Mouse (Mus musculus) embryonic facial prominence, embryonic 10.5 days (tissue): ENCODE measurements around the gene Emc6. TPM values are rescaled to one million over a fixed set of nuclear protein-coding genes. Genes with fewer than 3 reads are reported as not detected.

Experiments
- DNase-seq: peaks from one replicate; pipeline ENCODE4 v3.0.0-alpha.2; 2017; ENCODE audit warnings: low spot score
- H3K27ac ChIP-seq: fragments of 300-500 bp; sonication (generic); replicated peaks from 2 replicates; pipeline ENCODE4 v1.5.1; 2016; ENCODE audit warnings: mild to moderate bottlenecking
- H3K27me3 ChIP-seq: fragments of 300-500 bp; sonication (generic); replicated peaks from 2 replicates; pipeline ENCODE4 v1.6.1; 2016; ENCODE audit warnings: low read depth, mild to moderate bottlenecking; ENCODE audit not compliant: poor library complexity, severe bottlenecking
- H3K36me3 ChIP-seq: fragments of 300-500 bp; sonication (generic); replicated peaks from 2 replicates; pipeline ENCODE4 v1.6.1; 2016; ENCODE audit warnings: mild to moderate bottlenecking, moderate library complexity
- H3K4me1 ChIP-seq: fragments of 300-500 bp; sonication (generic); 2 replicates; pipeline ENCODE4 v1.6.1; 2016
- H3K4me3 ChIP-seq: fragments of 300-500 bp; sonication (generic); 2 replicates; pipeline ENCODE4 v1.5.1; 2016; ENCODE audit warnings: mild to moderate bottlenecking, moderate library complexity
- H3K9me3 ChIP-seq: fragments of 300-500 bp; sonication (generic); 2 replicates; pipeline ENCODE4 v1.6.1; 2016; ENCODE audit warnings: mild to moderate bottlenecking
- WGBS: fragments of 180-500 bp; shearing (Covaris S2); methylation state at CpG from one replicate; pipeline ENCODE4 v1.1.7; 2016; 5-methylcytosine and 5-hydroxymethylcytosine counted together
- polyA plus RNA-seq: library from polyadenylated mRNA; unstranded; fragments of >200 nt; fragmentation: Nextera tagmentation; extraction: Ambion mirVana; gene quantifications from 2 replicates; pipeline ENCODE4 v1.2.1, GENCODE M21; 2016

Gene Emc6
- polyA plus RNA-seq, 1 experiment from 2014 or later, result 123 TPM

GRCm38 (mm10) chr11:73169231-73169630, 7.6 kb downstream of the Emc6 start:
- Histone ChIP-seq H3K4me3 (no peak overlapping the region), H3K4me1 (no peaks in the 10 kb centered on the region), H3K9me3 (no peaks in the 10 kb centered on the region), H3K27ac (no peak overlapping the region), H3K27me3 (no peaks in the 10 kb centered on the region), H3K36me3 (peaks cover 46% of the 10 kb centered on the region)
- WGBS, result 49% methylated on average over 4 of the region's 4 CpGs
- DNase-seq, result peak; percentile 62

GRCm38 (mm10) chr11:73168576-73168975, 8.3 kb downstream of the Emc6 start:
- 79% methylated on average over 6 of the region's 6 CpGs for WGBS

GRCm38 (mm10) chr11:73168071-73168470, 8.8 kb downstream of the Emc6 start:
- Histone ChIP-seq H3K4me1 (no peaks in the 10 kb centered on the region), H3K9me3 (no peaks in the 10 kb centered on the region), H3K36me3 (peaks cover 34% of the 10 kb centered on the region), H3K4me3 (no peak overlapping the region), H3K27me3 (no peaks in the 10 kb centered on the region), H3K27ac (no peak overlapping the region)
- DNase-seq, result no peak
- 86% methylated on average over 8 of the region's 8 CpGs for WGBS

More at GRCm38 (mm10) chr11:73168576-73168975, 8.3 kb downstream of the Emc6 start:
- Histone ChIP-seq H3K27ac (no peak overlapping the region), H3K4me1 (no peaks in the 10 kb centered on the region), H3K9me3 (no peaks in the 10 kb centered on the region), H3K4me3 (no peak overlapping the region), H3K36me3 (peaks cover 39% of the 10 kb centered on the region), H3K27me3 (no peaks in the 10 kb centered on the region)
- DNase-seq, result no peak

GRCm38 (mm10) chr11:73162284-73162683, 14.6 kb downstream of the Emc6 start:
- Histone ChIP-seq H3K4me3 (no peak overlapping the region), H3K9me3 (no peaks in the 10 kb centered on the region), H3K36me3 (no peaks in the 10 kb centered on the region), H3K27ac (no peak overlapping the region), H3K4me1 (peaks cover 15% of the 10 kb centered on the region), H3K27me3 (peaks cover 45% of the 10 kb centered on the region)
- 84% methylated on average over 5 of the region's 5 CpGs for WGBS
- no peak for DNase-seq

GRCm38 (mm10) chr11:73161616-73162015, 15.2 kb downstream of the Emc6 start:
- Histone ChIP-seq H3K27ac (no peak overlapping the region), H3K4me3 (no peak overlapping the region), H3K36me3 (no peaks in the 10 kb centered on the region), H3K27me3 (peaks cover 50% of the 10 kb centered on the region), H3K4me1 (peaks cover 15% of the 10 kb centered on the region), H3K9me3 (no peaks in the 10 kb centered on the region)
- 91% methylated on average over 4 of the region's 4 CpGs for WGBS
- DNase-seq, result no peak

- no peak for DNase-seq
- Histone ChIP-seq H3K4me1 (peaks cover 15% of the 10 kb centered on the region), H3K27me3 (peaks cover 50% of the 10 kb centered on the region), H3K27ac (no peak overlapping the region), H3K4me3 (peak overlapping the region; percentile 62), H3K9me3 (no peaks in the 10 kb centered on the region), H3K36me3 (no peaks in the 10 kb centered on the region)
- 31% methylated on average over 6 of the region's 6 CpGs for WGBS
Observed at GRCm38 (mm10) chr11:73160811-73161200, 16.0 kb downstream of the Emc6 start.

- peak; percentile 71 for DNase-seq
- no peak within 1 kb of the TSS for H3K27ac ChIP-seq
- 3% methylated on average over 49 of the region's 49 CpGs for WGBS
- peaks cover 50% of the 10 kb centered on the region for H3K27me3 ChIP-seq
- no peaks in the 10 kb centered on the region for H3K36me3 ChIP-seq
- peak within 1 kb of the TSS; percentile 62 for H3K4me3 ChIP-seq
- H3K9me3 ChIP-seq, result no peaks in the 10 kb centered on the region
- H3K4me1 ChIP-seq, result peaks cover 15% of the 10 kb centered on the region
Observed at GRCm38 (mm10) chr11:73159957-73160810, 16.7 kb downstream of the Emc6 start, which contains the start of gene P2rx5. Gene P2rx5, plus strand, starts transcription at chr11:73160421.

- Histone ChIP-seq H3K27me3 (peaks cover 32% of the 10 kb centered on the region), H3K36me3 (no peaks in the 10 kb centered on the region), H3K4me1 (peaks cover 2% of the 10 kb centered on the region), H3K4me3 (no peak overlapping the region), H3K9me3 (no peaks in the 10 kb centered on the region), H3K27ac (no peak overlapping the region)
- WGBS, result 78% methylated on average over 6 of the region's 6 CpGs
- DNase-seq, result no peak
Observed at GRCm38 (mm10) chr11:73155071-73155470, 21.8 kb downstream of the Emc6 start.

- no peak overlapping the region for H3K27ac ChIP-seq
- WGBS, result 81% methylated on average over 9 of the region's 9 CpGs
Observed at GRCm38 (mm10) chr11:73148209-73148608, 28.6 kb downstream of the Emc6 start.

GRCm38 (mm10) chr11:73146975-73147365, 29.9 kb downstream of the Emc6 start:
- H3K4me3 ChIP-seq, result no peak overlapping the region
- H3K27me3 ChIP-seq, result no peaks in the 10 kb centered on the region
- no peak for DNase-seq
- H3K36me3 ChIP-seq, result no peaks in the 10 kb centered on the region
- peaks cover 8% of the 10 kb centered on the region for H3K4me1 ChIP-seq
- no peak overlapping the region for H3K27ac ChIP-seq
- 61% methylated on average over 7 of the region's 7 CpGs for WGBS
- no peaks in the 10 kb centered on the region for H3K9me3 ChIP-seq

More at GRCm38 (mm10) chr11:73148209-73148608, 28.6 kb downstream of the Emc6 start:
- no peak for DNase-seq
- no peaks in the 10 kb centered on the region for H3K9me3 ChIP-seq
- no peaks in the 10 kb centered on the region for H3K36me3 ChIP-seq
- no peak overlapping the region for H3K4me3 ChIP-seq
- H3K4me1 ChIP-seq, result peaks cover 8% of the 10 kb centered on the region
- H3K27me3 ChIP-seq, result no peaks in the 10 kb centered on the region

GRCm38 (mm10) chr11:73146026-73146974, 30.5 kb downstream of the Emc6 start:
- 63% methylated on average over 11 of the region's 11 CpGs for WGBS
- H3K27me3 ChIP-seq, result no peaks in the 10 kb centered on the region
- H3K9me3 ChIP-seq, result no peaks in the 10 kb centered on the region
- peaks cover 8% of the 10 kb centered on the region for H3K4me1 ChIP-seq
- H3K36me3 ChIP-seq, result no peaks in the 10 kb centered on the region
- no peak for DNase-seq
- no peak overlapping the region for H3K27ac ChIP-seq
- H3K4me3 ChIP-seq, result no peak overlapping the region

GRCm38 (mm10) chr11:73144261-73144681, 32.6 kb downstream of the Emc6 start:
- Histone ChIP-seq H3K9me3 (no peaks in the 10 kb centered on the region), H3K36me3 (no peaks in the 10 kb centered on the region), H3K4me1 (peaks cover 8% of the 10 kb centered on the region), H3K27me3 (no peaks in the 10 kb centered on the region), H3K4me3 (no peak overlapping the region), H3K27ac (no peak overlapping the region)
- 79% methylated on average over 1 of the region's 1 CpGs for WGBS
- no peak for DNase-seq
